Mouse (Mus musculus) regulatory T cell (primary cell): ENCODE data around the gene Slc24a2.

Source experiments
- in situ Hi-C: fragments of 300-600 bp; cut with MboI, MseI; formaldehyde crosslinking; loops from one replicate; pipeline ENCODE4 v1.15.1; 2025; ENCODE audit warnings: high pct_unique_total_duplicates

Slc24a2 gene

GRCm38 (mm10) chr4:87229960-87230551 lies at the start of gene Slc24a2:
Gene Slc24a2, minus strand, starts transcription at chr4:87230477.
- in situ Hi-C loops = no loop called here

DNA sequence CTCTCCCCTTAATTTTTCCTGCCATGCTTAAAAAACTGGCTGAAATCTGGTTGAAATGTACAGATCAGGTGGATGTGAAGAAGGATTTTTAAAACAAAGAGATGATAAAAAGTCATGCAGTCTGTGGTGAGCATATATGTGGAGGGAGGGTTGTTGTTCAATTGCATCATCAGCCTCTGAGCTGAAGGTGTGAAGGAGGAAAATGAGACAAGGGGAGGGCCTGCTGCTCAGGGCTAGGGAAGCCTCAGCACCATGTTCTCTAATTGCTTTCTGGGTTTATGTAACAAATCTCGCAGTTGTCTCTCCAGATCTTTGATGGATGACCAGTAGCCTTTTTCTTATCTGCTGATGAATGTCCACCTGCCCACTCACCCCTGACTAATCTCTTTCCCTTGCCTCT lies 44.5 kb upstream of the Slc24a2 start:
- in situ Hi-C loops = no loop called here

DNA sequence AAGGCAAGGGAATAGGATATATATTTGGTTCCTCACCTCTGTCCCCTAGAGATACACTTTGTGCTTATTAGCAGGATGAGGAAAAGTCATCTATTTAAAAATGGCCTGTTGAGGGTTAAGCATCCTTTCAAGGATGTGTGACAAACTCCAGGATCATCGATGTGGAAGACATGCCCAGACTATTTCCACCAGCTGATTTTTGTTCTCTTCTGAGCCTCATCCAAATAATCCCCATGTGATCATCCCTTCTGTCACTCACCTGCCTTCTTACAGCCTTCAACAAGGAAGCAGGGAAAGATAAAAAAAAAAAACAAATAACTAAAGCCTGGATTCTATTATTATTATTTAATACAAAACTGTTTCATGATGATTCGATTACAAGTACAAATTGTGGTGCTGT lies 44.0 kb upstream of the Slc24a2 start:
- in situ Hi-C loops = no loop called here

GRCm38 (mm10) chr4:87273476-87273875 lies 43.2 kb upstream of the Slc24a2 start:
- in situ Hi-C loops = no loop called here

DNA sequence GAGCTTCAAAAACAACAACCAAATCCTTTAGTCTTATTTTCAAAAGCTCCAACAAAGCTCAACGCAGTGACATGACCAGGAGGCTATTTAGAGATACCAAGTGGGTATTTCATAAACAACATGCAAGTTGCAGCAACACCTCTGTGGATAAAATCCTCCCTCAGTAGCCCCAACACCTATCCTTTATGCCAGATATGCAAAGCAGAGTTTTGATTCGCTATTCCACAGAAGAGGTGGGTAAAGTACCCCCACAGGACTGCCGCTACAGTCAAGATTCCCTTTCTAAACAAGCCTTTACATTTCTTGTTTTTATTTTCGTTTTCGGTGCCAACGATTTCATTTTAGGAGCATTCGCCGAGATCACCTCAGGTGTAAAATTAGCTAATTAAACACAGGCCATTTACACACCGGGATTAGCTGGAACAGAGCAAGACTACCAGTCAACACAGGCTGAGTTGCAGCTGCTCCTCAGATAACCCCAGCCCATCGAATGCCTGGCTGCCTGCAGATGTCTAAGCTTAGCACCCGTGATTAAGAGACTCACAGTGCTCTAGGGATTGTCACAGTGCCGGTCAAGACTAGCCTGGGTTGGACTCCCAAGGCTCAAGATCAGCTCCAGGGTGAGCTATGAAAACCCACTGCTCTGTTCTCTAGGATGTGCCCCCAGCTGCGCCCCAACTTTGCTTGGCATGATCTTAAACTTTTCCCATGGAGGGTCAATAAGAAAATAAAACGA lies 885 bp downstream of the Slc24a2 start:
- in situ Hi-C loops = no loop called here

DNA sequence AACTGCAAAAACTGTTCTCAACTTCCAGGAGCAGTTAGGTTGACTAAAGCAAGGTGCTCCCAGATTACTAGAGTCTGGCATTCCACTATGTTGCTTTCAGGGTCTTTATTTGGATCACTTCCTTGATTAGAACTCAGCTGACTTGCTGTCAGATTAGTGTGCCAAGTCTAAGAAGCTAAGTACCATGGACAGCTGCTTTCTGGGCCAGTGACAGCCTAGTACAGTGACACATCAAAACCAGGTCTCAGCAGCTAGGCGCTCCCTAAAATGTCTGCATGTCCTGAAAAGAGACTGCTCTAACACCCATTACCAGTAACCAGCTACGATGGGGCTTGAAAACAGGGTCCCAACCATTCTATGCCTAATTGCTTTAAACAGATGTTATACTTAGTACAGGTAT lies 8.7 kb downstream of the Slc24a2 start:
- in situ Hi-C loops = no loop called here

DNA sequence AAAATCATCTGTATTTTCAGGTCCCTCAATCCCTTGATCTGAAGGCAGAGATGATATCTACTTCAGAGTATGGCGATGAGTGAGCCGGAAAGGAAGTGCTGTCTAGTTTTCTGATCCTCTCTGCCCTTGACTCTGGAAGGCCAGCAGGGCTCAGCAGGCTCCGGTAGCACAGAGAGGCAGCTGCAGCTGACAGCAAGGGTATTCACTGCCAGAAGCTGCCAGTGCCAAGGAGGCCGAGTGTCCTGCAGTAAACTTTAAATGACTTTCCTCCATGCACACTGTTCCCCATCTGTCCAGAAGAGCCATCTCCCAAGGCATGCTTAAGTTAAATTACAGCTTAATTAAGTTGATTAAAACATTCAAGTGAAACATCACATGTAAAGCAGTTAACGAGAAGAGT lies 12.1 kb downstream of the Slc24a2 start:
- in situ Hi-C loops = no loop called here

GRCm38 (mm10) chr4:87211344-87211978 lies 18.8 kb downstream of the Slc24a2 start:
- in situ Hi-C loops = no loop called here

DNA sequence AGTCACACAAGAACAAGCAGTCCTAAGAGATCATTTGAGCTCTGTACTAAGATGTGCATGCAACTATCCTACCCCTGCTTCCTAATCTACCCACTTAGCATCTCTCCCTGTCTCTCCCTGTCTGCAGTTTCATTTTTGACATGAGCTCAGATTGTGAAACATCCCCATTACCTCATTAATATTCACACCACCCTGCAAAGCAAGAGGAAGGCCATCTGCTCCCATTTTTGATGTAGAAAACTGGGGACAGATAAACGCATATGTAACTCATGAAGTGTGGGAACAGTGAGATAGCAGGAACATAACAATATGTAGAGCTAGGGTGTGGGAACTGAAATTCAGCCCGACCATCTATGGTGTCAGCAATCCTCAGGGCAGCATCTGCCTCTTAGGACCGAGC lies 19.7 kb downstream of the Slc24a2 start:
- in situ Hi-C loops = no loop called here

- in situ Hi-C loops = no loop called here
Measured at GRCm38 (mm10) chr4:87202081-87202480, 28.2 kb downstream of the Slc24a2 start.

GRCm38 (mm10) chr4:87201229-87201628 lies 29.0 kb downstream of the Slc24a2 start:
- in situ Hi-C loops = no loop called here

DNA sequence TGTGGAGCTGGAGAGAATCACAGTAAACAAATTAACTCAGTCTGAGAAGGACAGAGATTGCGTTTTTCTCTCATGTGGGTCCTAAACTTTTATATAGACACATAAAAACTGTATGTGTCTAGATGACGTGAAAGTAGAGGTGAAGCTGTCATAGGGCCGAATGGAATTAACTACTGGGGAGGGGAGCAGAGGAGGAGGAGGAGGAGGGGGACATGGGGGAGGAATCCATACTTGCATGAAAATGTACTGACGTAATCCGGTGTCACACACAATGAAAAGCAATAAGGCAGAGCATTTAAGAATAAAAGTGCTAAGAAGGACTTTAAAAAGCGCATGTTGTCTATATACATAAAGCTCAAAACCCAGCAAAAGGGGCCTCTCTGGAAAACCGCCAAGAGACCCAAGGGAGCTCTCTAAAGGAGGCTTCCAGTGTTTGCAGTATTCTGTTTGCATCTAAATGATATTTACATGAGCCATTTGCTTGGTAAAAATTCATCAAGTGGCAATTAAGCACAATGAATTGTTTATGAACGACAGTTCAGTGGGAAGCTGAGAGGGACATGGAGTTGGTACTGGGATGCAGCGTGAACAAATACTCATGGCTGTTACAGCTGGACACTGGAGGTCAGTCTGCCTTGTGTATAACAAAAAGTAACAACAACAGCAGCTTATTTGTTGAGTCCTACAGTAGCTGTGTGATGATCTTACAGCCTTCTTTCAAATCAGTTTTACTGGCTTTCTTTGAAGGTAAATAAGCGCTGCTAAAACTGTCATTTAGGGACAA lies 45.9 kb downstream of the Slc24a2 start:
- in situ Hi-C loops = no loop called here

GRCm38 (mm10) chr4:87177116-87177515 lies 53.2 kb downstream of the Slc24a2 start:
- in situ Hi-C loops = no loop called here

DNA sequence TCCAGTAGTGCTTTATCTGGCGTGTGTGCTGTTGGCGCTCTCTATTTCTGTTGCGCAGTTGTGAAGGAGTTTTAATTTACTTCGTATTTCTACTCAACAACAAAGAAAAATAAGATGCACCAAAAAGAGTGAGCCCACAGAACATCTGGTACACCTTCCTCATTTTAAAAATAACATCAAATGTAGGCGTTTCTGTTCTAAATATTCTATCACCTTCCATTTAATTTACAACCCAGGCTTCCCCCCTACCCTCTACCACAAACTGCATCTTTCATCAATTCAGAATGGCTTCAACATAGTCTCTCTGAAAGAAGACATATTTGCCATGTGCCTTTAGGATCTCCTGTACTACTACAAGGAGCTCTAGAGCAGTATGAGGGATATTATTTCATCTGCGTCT lies 66.3 kb downstream of the Slc24a2 start:
- in situ Hi-C loops = no loop called here

GRCm38 (mm10) chr4:87158053-87158452 lies 72.2 kb downstream of the Slc24a2 start:
- in situ Hi-C loops = no loop called here

GRCm38 (mm10) chr4:87151990-87152389 lies 78.3 kb downstream of the Slc24a2 start:
- in situ Hi-C loops = no loop called here

GRCm38 (mm10) chr4:87149584-87149983 lies 80.7 kb downstream of the Slc24a2 start:
- in situ Hi-C loops = no loop called here

- in situ Hi-C loops = no loop called here
Measured at GRCm38 (mm10) chr4:87141590-87142365, 88.5 kb downstream of the Slc24a2 start.

GRCm38 (mm10) chr4:87140901-87141300 lies 89.4 kb downstream of the Slc24a2 start:
- in situ Hi-C loops = no loop called here

DNA sequence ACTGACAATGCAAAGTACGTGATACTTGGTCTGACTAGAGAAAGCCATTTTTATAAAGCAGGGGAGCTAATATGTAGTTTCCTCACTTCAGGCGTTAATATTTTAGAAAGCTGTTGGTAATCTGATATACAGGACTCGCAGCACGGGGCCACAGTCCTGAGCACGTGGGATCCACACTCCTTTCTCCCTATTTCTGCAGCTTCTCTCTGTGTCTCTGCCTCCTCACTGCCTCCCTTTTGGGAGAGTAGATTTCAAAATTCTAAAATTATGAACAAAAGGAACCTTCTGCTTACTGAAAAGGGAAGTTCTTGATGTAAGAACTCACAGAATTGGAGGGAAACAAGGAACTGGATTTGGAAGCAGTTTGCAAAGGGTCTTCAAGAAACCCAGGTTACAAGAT lies 97.8 kb downstream of the Slc24a2 start:
- in situ Hi-C loops = no loop called here

GRCm38 (mm10) chr4:87126756-87127155 lies 103.5 kb downstream of the Slc24a2 start:
- in situ Hi-C loops = no loop called here
